Mouse (Mus musculus) liver, embryonic 14.5 days (tissue): ENCODE measurements around the gene Padi4. TPM values are rescaled to one million over a fixed set of nuclear protein-coding genes. Genes with fewer than 3 reads are reported as not detected.
A peak's percentile ranks its signal among the peaks of the same experiment; 100 is the strongest.

Experiments used
- ATAC-seq: fragments of 200-750 bp; cut with Nextera tagmentation; 2 replicates; pipeline ENCODE4 v1.8.0; 2017; ENCODE audit warnings: moderate number of reproducible peaks, mild to moderate bottlenecking, moderate library complexity; ENCODE audit not compliant: insufficient read depth
- DNase-seq, 3 experiments: peaks; one replicate each; pipeline ENCODE4 v3.0.0-alpha.2; 2012 to 2013; ENCODE audit warnings: low read depth in 3 of 3, low spot score in 3 of 3
- H3K27ac ChIP-seq: fragments of 300-500 bp; sonication (generic); 2 replicates; pipeline ENCODE4 v1.5.1; 2014; ENCODE audit warnings: moderate library complexity, mild to moderate bottlenecking, control low read depth, inconsistent platforms
- H3K27me3 ChIP-seq: fragments of 300-500 bp; sonication (generic); 2 replicates; pipeline ENCODE4 v1.6.1; 2014; ENCODE audit warnings: mild to moderate bottlenecking, low read length, moderate library complexity; ENCODE audit not compliant: control insufficient read depth, insufficient read depth
- H3K36me3 ChIP-seq: fragments of 300-500 bp; sonication (generic); replicated peaks from 2 replicates; pipeline ENCODE4 v1.6.1; 2014; ENCODE audit warnings: low read depth; ENCODE audit not compliant: control insufficient read depth, insufficient read depth
- H3K4me1 ChIP-seq, 2 experiments: fragments of 200-500 bp in 1 of 2; fragments of 300-500 bp in 1 of 2; sonication (generic) in 1 of 2; replicated peaks; 2 replicates each; pipeline ENCODE4 v1.6.1; 2012 to 2014; ENCODE audit warnings: antibody characterized with exemption in 1 of 2, inconsistent platforms in 1 of 2, low read length in 1 of 2; ENCODE audit not compliant: control insufficient read depth in 2 of 2, insufficient read depth in 2 of 2
- H3K4me2 ChIP-seq: fragments of 300-500 bp; sonication (generic); 2 replicates; pipeline ENCODE4 v1.6.1; 2014; ENCODE audit warnings: low read depth, mild to moderate bottlenecking, control low read depth, moderate library complexity
- H3K4me3 ChIP-seq, 2 experiments: fragments of 200-500 bp in 1 of 2; fragments of 300-500 bp in 1 of 2; sonication (generic) in 1 of 2; 2 replicates each; pipeline ENCODE4 v1.5.1; 2012 to 2014; ENCODE audit warnings: low read depth in 2 of 2, low read length in 2 of 2, mild to moderate bottlenecking in 2 of 2, control low read depth in 1 of 2, inconsistent platforms in 1 of 2, moderate library complexity in 1 of 2; ENCODE audit not compliant: insufficient read depth in 1 of 2
- H3K9ac ChIP-seq: fragments of 300-500 bp; sonication (generic); replicated peaks from 2 replicates; pipeline ENCODE4 v1.6.1; 2014; ENCODE audit warnings: mild to moderate bottlenecking, control low read depth, moderate library complexity
- H3K9me3 ChIP-seq: fragments of 300-500 bp; sonication (generic); 2 replicates; pipeline ENCODE4 v1.6.1; 2016; ENCODE audit warnings: low read length, mixed read lengths; ENCODE audit not compliant: control insufficient read depth
- CTCF ChIP-seq: IDR thresholded peaks from 2 replicates; pipeline ENCODE4 v1.5.1; 2016; ENCODE audit warnings: antibody characterized with exemption, low read depth, control low read depth
- EP300 ChIP-seq: IDR thresholded peaks from 2 replicates; pipeline ENCODE4 v1.6.1; 2016; ENCODE audit warnings: antibody characterized with exemption, low read depth
- WGBS: fragments of 180-500 bp; shearing (Covaris S2); extraction: QIAGEN DNeasy Blood & Tissue Kit; methylation state at CpG from one replicate; pipeline ENCODE4 v1.1.7; 2014; ENCODE audit not compliant: insufficient replicate concordance; 5-methylcytosine and 5-hydroxymethylcytosine counted together
- polyA plus RNA-seq, 2 experiments: library from polyadenylated mRNA; depleted of rRNA in 1 of 2; stranded (reverse) in 1 of 2; unstranded in 1 of 2; fragments of >200 nt; fragmentation: Nextera tagmentation in 1 of 2; extraction: Ambion mirVana in 1 of 2; gene quantifications; 2 replicates each; pipeline versions ENCODE4 v1.2.1 to v1.2.3; 2012 to 2014

Padi4 gene
- polyA plus RNA-seq, 2 experiments = 0.34 to 0.58 TPM

- H3K27me3 ChIP-seq = no peaks in the 10 kb centered on the region
- H3K4me1 ChIP-seq = no peaks in the 10 kb centered on the region
- H3K36me3 ChIP-seq = peaks cover 33% of the 10 kb centered on the region
- H3K4me2 ChIP-seq = no peak overlapping the region
- TF ChIP-seq EP300 (no peak), CTCF (peak; percentile 83)
- H3K9ac ChIP-seq = no peak overlapping the region
- H3K27ac ChIP-seq = no peak overlapping the region
- H3K9me3 ChIP-seq = no peaks in the 10 kb centered on the region
- peak in 1 of 3 experiments; percentile 32 for DNase-seq
- 55% methylated on average over 5 of the region's 5 CpGs for WGBS
- H3K4me3 ChIP-seq = no peak overlapping the region
- peak; percentile 17; the same call in 1 of the 2 replicates for ATAC-seq
Measured at GRCm38 (mm10) chr4:140723801-140724200, 50.2 kb downstream of the Padi4 start.

- 81% methylated on average over 9 of the region's 9 CpGs for WGBS
- Histone ChIP-seq H3K4me3 (no peak overlapping the region), H3K9me3 (no peaks in the 10 kb centered on the region), H3K4me2 (no peak overlapping the region), H3K27ac (no peak overlapping the region), H3K27me3 (no peaks in the 10 kb centered on the region), H3K4me1 (no peaks in the 10 kb centered on the region), H3K36me3 (peaks cover 39% of the 10 kb centered on the region), H3K9ac (no peak overlapping the region)
- DNase-seq (no peak), ATAC-seq (no peak)
- TF ChIP-seq EP300 (no peak), CTCF (no peak)
Measured at GRCm38 (mm10) chr4:140723192-140723591, 50.8 kb downstream of the Padi4 start.

GRCm38 (mm10) chr4:140722710-140723109 is 51.3 kb downstream of the Padi4 start:
- H3K27ac ChIP-seq = no peak overlapping the region
- H3K36me3 ChIP-seq = peaks cover 44% of the 10 kb centered on the region
- WGBS = 81% methylated on average over 9 of the region's 9 CpGs
- H3K4me3 ChIP-seq = no peak overlapping the region
- H3K27me3 ChIP-seq = no peaks in the 10 kb centered on the region
- H3K9me3 ChIP-seq = no peaks in the 10 kb centered on the region
- no peak overlapping the region for H3K4me2 ChIP-seq
- no peaks in the 10 kb centered on the region for H3K4me1 ChIP-seq
- ATAC-seq (no peak), DNase-seq (no peak)
- H3K9ac ChIP-seq = no peak overlapping the region
- no peak for TF ChIP-seq CTCF

GRCm38 (mm10) chr4:140721968-140722490 is 52.0 kb downstream of the Padi4 start:
- no peaks in the 10 kb centered on the region for H3K9me3 ChIP-seq
- ATAC-seq (no peak), DNase-seq (no peak)
- no peak overlapping the region for H3K4me2 ChIP-seq
- peaks cover 49% of the 10 kb centered on the region for H3K36me3 ChIP-seq
- no peak overlapping the region for H3K4me3 ChIP-seq
- no peak overlapping the region for H3K27ac ChIP-seq
- 83% methylated on average over 20 of the region's 20 CpGs for WGBS
- H3K4me1 ChIP-seq = no peaks in the 10 kb centered on the region
- H3K9ac ChIP-seq = no peak overlapping the region
- no peak for TF ChIP-seq CTCF
- no peak for TF ChIP-seq EP300
- H3K27me3 ChIP-seq = no peaks in the 10 kb centered on the region

- Histone ChIP-seq H3K4me2 (no peak overlapping the region), H3K4me3 (no peak overlapping the region), H3K27me3 (no peaks in the 10 kb centered on the region), H3K4me1 (no peaks in the 10 kb centered on the region), H3K27ac (no peak overlapping the region), H3K9me3 (no peaks in the 10 kb centered on the region), H3K36me3 (peaks cover 69% of the 10 kb centered on the region), H3K9ac (no peak overlapping the region)
- ATAC-seq (no peak), DNase-seq (no peak)
- 69% methylated on average over 5 of the region's 5 CpGs for whole genome bisulfite sequencing
- TF ChIP-seq EP300 (no peak), CTCF (no peak)
Measured at GRCm38 (mm10) chr4:140720091-140720490, 53.9 kb downstream of the Padi4 start.
